Mouse (Mus musculus) heart, embryonic 16.5 days (tissue): Measurements from ENCODE around the gene Cd3e. TPM values are rescaled to one million over a fixed set of nuclear protein-coding genes. Genes with fewer than 3 reads are reported as not detected.

Source experiments
- ATAC-seq: fragments of 200-750 bp; cut with Nextera tagmentation; replicated peaks from 2 replicates; pipeline ENCODE4 v1.8.0; 2017; ENCODE audit warnings: moderate number of reproducible peaks; ENCODE audit not compliant: insufficient read depth, low FRiP score; ENCODE audit errors: extremely low read depth
- H3K27ac ChIP-seq: fragments of 300-500 bp; sonication (generic); 2 replicates; pipeline ENCODE4 v1.5.1; 2014; ENCODE audit warnings: mild to moderate bottlenecking, low read length, control low read depth, moderate library complexity
- H3K27me3 ChIP-seq: fragments of 300-500 bp; sonication (generic); 2 replicates; pipeline ENCODE4 v1.6.1; 2014; ENCODE audit warnings: low read length, mixed read lengths; ENCODE audit not compliant: control insufficient read depth, insufficient read depth
- H3K36me3 ChIP-seq: fragments of 300-500 bp; sonication (generic); 2 replicates; pipeline ENCODE4 v1.6.1; 2014; ENCODE audit not compliant: control insufficient read depth, insufficient read depth
- H3K4me1 ChIP-seq: fragments of 300-500 bp; sonication (generic); 2 replicates; pipeline ENCODE4 v1.6.1; 2014; ENCODE audit warnings: low read length, mixed read lengths; ENCODE audit not compliant: control insufficient read depth, insufficient read depth
- H3K4me2 ChIP-seq: fragments of 300-500 bp; sonication (generic); 2 replicates; pipeline ENCODE4 v1.6.1; 2014; ENCODE audit warnings: low read depth, mild to moderate bottlenecking, control low read depth, low read length
- H3K4me3 ChIP-seq: fragments of 300-500 bp; sonication (generic); 2 replicates; pipeline ENCODE4 v1.5.1; 2014; ENCODE audit warnings: mild to moderate bottlenecking, control low read depth, low read length
- H3K9ac ChIP-seq: fragments of 300-500 bp; sonication (generic); 2 replicates; pipeline ENCODE4 v1.6.1; 2014; ENCODE audit warnings: low read length, control low read depth
- H3K9me3 ChIP-seq: fragments of 300-500 bp; sonication (generic); replicated peaks from 2 replicates; pipeline ENCODE4 v1.6.1; 2016; ENCODE audit warnings: low read length; ENCODE audit not compliant: control insufficient read depth
- WGBS: fragments of 180-500 bp; shearing (Covaris S2); extraction: QIAGEN DNeasy Blood & Tissue Kit; methylation state at CpG from one replicate; pipeline ENCODE4 v1.1.7; 2014; 5-methylcytosine and 5-hydroxymethylcytosine counted together
- polyA plus RNA-seq: library from polyadenylated mRNA; unstranded; fragments of >200 nt; fragmentation: Nextera tagmentation; extraction: Ambion mirVana; gene quantifications from 2 replicates; pipeline ENCODE4 v1.2.1, GENCODE M21; 2015

Cd3e gene
- polyA plus RNA-seq, 1 experiment from 2014 or later, result 71.7 TPM

- Histone ChIP-seq H3K27ac (peak within 1 kb of the TSS; percentile 56), H3K27me3 (no peaks in the 10 kb centered on the region), H3K4me1 (peaks cover 12% of the 10 kb centered on the region), H3K4me2 (peak within 1 kb of the TSS; percentile 98), H3K9me3 (no peaks in the 10 kb centered on the region), H3K36me3 (no peaks in the 10 kb centered on the region; the same call in 1 of the 2 replicates), H3K9ac (peak within 1 kb of the TSS; percentile 89), H3K4me3 (peak within 1 kb of the TSS; percentile 97)
- peak; percentile 96 for ATAC-seq
- under 1% methylated on average over 39 of the region's 39 CpGs for WGBS
Measured at GRCm38 (mm10) chr9:44965126-44965832, 44.1 kb downstream of the Cd3e start, which contains the start of gene Ube4a. Gene Ube4a (minus strand): TSS chr9:44965600.

- Histone ChIP-seq H3K36me3 (peaks cover 40% of the 10 kb centered on the region), H3K9ac (no peak overlapping the region), H3K4me1 (no peaks in the 10 kb centered on the region), H3K4me2 (no peak overlapping the region), H3K27me3 (no peaks in the 10 kb centered on the region), H3K9me3 (no peaks in the 10 kb centered on the region), H3K27ac (0 out of 2 replicates have a peak overlapping the region, but pooled peaks have one; percentile 25), H3K4me3 (no peak overlapping the region)
- WGBS, result 86% methylated on average over 3 of the region's 3 CpGs
- ATAC-seq, result no peak
Measured at GRCm38 (mm10) chr9:44954432-44954831, 55.0 kb downstream of the Cd3e start.

Other genes starting within 250 kb of the Cd3e start
- 120 and 132 TPM in 2 replicates for gene Arcn1, start 241.8 kb downstream of the Cd3e start, polyA plus RNA-seq
- gene Ift46, start 241.7 kb downstream of the Cd3e start, polyA plus RNA-seq, result 56.9 and 65.2 TPM in 2 replicates
- gene Tmem25, start 210.3 kb downstream of the Cd3e start, polyA plus RNA-seq, result 2.7 TPM in 2 replicates
- gene Ttc36, start 206.6 kb downstream of the Cd3e start, polyA plus RNA-seq, result 0.39 and 1.1 TPM in 2 replicates
- 7.7 and 8.2 TPM in 2 replicates for gene Kmt2a, start 128.3 kb downstream of the Cd3e start, polyA plus RNA-seq
- gene Atp5l, start 88.9 kb downstream of the Cd3e start, polyA plus RNA-seq, result 1,180 and 1,367 TPM in 2 replicates
- 16.8 and 17.7 TPM in 2 replicates for gene Ube4a, start 44.0 kb downstream of the Cd3e start, polyA plus RNA-seq
- gene Cd3g, start 29.2 kb downstream of the Cd3e start, polyA plus RNA-seq, result 37.6 and 99.6 TPM in 2 replicates
- 11.7 and 30.7 TPM in 2 replicates for gene Cd3d, start 27.8 kb downstream of the Cd3e start, polyA plus RNA-seq
- gene Mpzl2, start 30.2 kb upstream of the Cd3e start, polyA plus RNA-seq, result 4.2 and 6.1 TPM in 2 replicates
- 1.5 and 1.9 TPM in 2 replicates for gene Mpzl3, start 45.6 kb upstream of the Cd3e start, polyA plus RNA-seq
- 0.41 and 0.87 TPM in 2 replicates for gene Jaml, start 69.6 kb upstream of the Cd3e start, polyA plus RNA-seq
- 1.3 and 2.3 TPM in 2 replicates for gene Scn2b, start 108.2 kb upstream of the Cd3e start, polyA plus RNA-seq
- 0.75 and 1.6 TPM in 2 replicates for gene Scn4b, start 128.8 kb upstream of the Cd3e start, polyA plus RNA-seq
- 0.13 TPM in 1 of 2 replicates, not detected in the other for gene BC049352, start 172.4 kb upstream of the Cd3e start, polyA plus RNA-seq
- 0.79 and 1.4 TPM in 2 replicates for gene Tmprss4, start 194.5 kb upstream of the Cd3e start, polyA plus RNA-seq